Mouse (Mus musculus) hindbrain, embryonic 13.5 days (tissue): Measurements from ENCODE around the gene Rab5c. TPM values are rescaled to one million over a fixed set of nuclear protein-coding genes. Genes with fewer than 3 reads are reported as not detected.

Experiments used
- ATAC-seq: fragments of 200-750 bp; cut with Nextera tagmentation; 2 replicates; pipeline ENCODE4 v1.8.0; 2017; ENCODE audit warnings: moderate TSS enrichment; ENCODE audit not compliant: low FRiP score
- H3K27ac ChIP-seq: fragments of 300-500 bp; sonication (generic); 2 replicates; pipeline ENCODE4 v1.5.1; 2015; ENCODE audit warnings: inconsistent platforms, mild to moderate bottlenecking, moderate library complexity
- H3K27me3 ChIP-seq: fragments of 300-500 bp; sonication (generic); 2 replicates; pipeline ENCODE4 v1.6.1; 2015; ENCODE audit warnings: mild to moderate bottlenecking, inconsistent platforms
- H3K36me3 ChIP-seq: fragments of 300-500 bp; sonication (generic); 2 replicates; pipeline ENCODE4 v1.6.1; 2015; ENCODE audit warnings: mild to moderate bottlenecking, inconsistent platforms
- H3K4me1 ChIP-seq: fragments of 300-500 bp; sonication (generic); replicated peaks from 2 replicates; pipeline ENCODE4 v1.6.1; 2015; ENCODE audit warnings: inconsistent platforms
- H3K4me2 ChIP-seq: fragments of 300-500 bp; sonication (generic); 2 replicates; pipeline ENCODE4 v1.6.1; 2015; ENCODE audit warnings: inconsistent platforms, mild to moderate bottlenecking, moderate library complexity
- H3K4me3 ChIP-seq: fragments of 300-500 bp; sonication (generic); 2 replicates; pipeline ENCODE4 v1.5.1; 2015; ENCODE audit warnings: mild to moderate bottlenecking, inconsistent platforms
- H3K9ac ChIP-seq: fragments of 300-500 bp; sonication (generic); 2 replicates; pipeline ENCODE4 v1.6.1; 2015; ENCODE audit warnings: mild to moderate bottlenecking, inconsistent platforms
- H3K9me3 ChIP-seq: fragments of 300-500 bp; sonication (generic); 2 replicates; pipeline ENCODE4 v1.6.1; 2016; ENCODE audit warnings: inconsistent platforms
- WGBS: fragments of 180-500 bp; shearing (Covaris S2); methylation state at CpG from one replicate; pipeline ENCODE4 v1.1.7; 2015; 5-methylcytosine and 5-hydroxymethylcytosine counted together
- polyA plus RNA-seq: library from polyadenylated mRNA; unstranded; fragments of >200 nt; fragmentation: Nextera tagmentation; extraction: Ambion mirVana; gene quantifications from 2 replicates; pipeline ENCODE4 v1.2.1, GENCODE M21; 2015

Rab5c gene
- polyA plus RNA-seq, 1 experiment from 2014 or later = 28.2 TPM

GRCm38 (mm10) chr11:100730477-100731205 lies 7.4 kb downstream of the Rab5c start:
- 89% methylated on average over 6 of the region's 6 CpGs for WGBS
- no peak for ATAC-seq
- no peak overlapping the region for H3K4me2 ChIP-seq
- no peak overlapping the region for H3K4me3 ChIP-seq
- H3K36me3 ChIP-seq = peaks cover 32% of the 10 kb centered on the region
- H3K4me1 ChIP-seq = peaks cover 2% of the 10 kb centered on the region
- no peak overlapping the region for H3K9ac ChIP-seq
- H3K27me3 ChIP-seq = no peaks in the 10 kb centered on the region
- H3K27ac ChIP-seq = no peak overlapping the region
- no peaks in the 10 kb centered on the region for H3K9me3 ChIP-seq

- H3K4me2 ChIP-seq = no peak overlapping the region
- H3K9me3 ChIP-seq = no peaks in the 10 kb centered on the region
- H3K27ac ChIP-seq = no peak overlapping the region
- WGBS = 94% methylated on average over 4 of the region's 4 CpGs
- no peak for ATAC-seq
- H3K9ac ChIP-seq = no peak overlapping the region
- no peak overlapping the region for H3K4me3 ChIP-seq
- no peaks in the 10 kb centered on the region for H3K4me1 ChIP-seq
- H3K27me3 ChIP-seq = no peaks in the 10 kb centered on the region
- peaks cover 30% of the 10 kb centered on the region for H3K36me3 ChIP-seq
Measured at GRCm38 (mm10) chr11:100729976-100730375, 8.0 kb downstream of the Rab5c start.

- peaks cover 30% of the 10 kb centered on the region for H3K36me3 ChIP-seq
- no peak for ATAC-seq
- H3K27me3 ChIP-seq = no peaks in the 10 kb centered on the region
- H3K9ac ChIP-seq = no peak overlapping the region
- H3K27ac ChIP-seq = no peak overlapping the region
- no peak overlapping the region for H3K4me3 ChIP-seq
- no peaks in the 10 kb centered on the region for H3K4me1 ChIP-seq
- 87% methylated on average over 6 of the region's 6 CpGs for WGBS
- H3K4me2 ChIP-seq = no peak overlapping the region
- H3K9me3 ChIP-seq = no peaks in the 10 kb centered on the region
Measured at GRCm38 (mm10) chr11:100728601-100729000, 9.4 kb downstream of the Rab5c start.

GRCm38 (mm10) chr11:100727201-100727600 lies 10.8 kb downstream of the Rab5c start:
- no peak overlapping the region for H3K27ac ChIP-seq
- H3K36me3 ChIP-seq = peaks cover 19% of the 10 kb centered on the region
- H3K4me2 ChIP-seq = no peak overlapping the region
- H3K27me3 ChIP-seq = no peaks in the 10 kb centered on the region
- H3K9me3 ChIP-seq = no peaks in the 10 kb centered on the region
- no peak overlapping the region for H3K4me3 ChIP-seq
- H3K9ac ChIP-seq = no peak overlapping the region
- peaks cover 4% of the 10 kb centered on the region for H3K4me1 ChIP-seq
- ATAC-seq = no peak
- 99% methylated on average over 3 of the region's 3 CpGs for WGBS

GRCm38 (mm10) chr11:100724919-100725512 lies 13.0 kb downstream of the Rab5c start:
- H3K27ac ChIP-seq = 0 out of 2 replicates have a peak overlapping the region, but pooled peaks have one; percentile 1
- peaks cover 13% of the 10 kb centered on the region for H3K36me3 ChIP-seq
- H3K4me1 ChIP-seq = peaks cover 23% of the 10 kb centered on the region
- 61% methylated on average over 5 of the region's 5 CpGs for WGBS
- no peaks in the 10 kb centered on the region for H3K27me3 ChIP-seq
- no peak overlapping the region for H3K4me2 ChIP-seq
- no peak for ATAC-seq
- no peak overlapping the region for H3K4me3 ChIP-seq
- no peaks in the 10 kb centered on the region for H3K9me3 ChIP-seq
- H3K9ac ChIP-seq = no peak overlapping the region

- Histone ChIP-seq H3K4me3 (no peak overlapping the region), H3K27me3 (no peaks in the 10 kb centered on the region), H3K4me1 (peaks cover 28% of the 10 kb centered on the region), H3K27ac (peak overlapping the region; percentile 24; the same call in 1 of the 2 replicates), H3K9me3 (no peaks in the 10 kb centered on the region), H3K36me3 (peaks cover 24% of the 10 kb centered on the region), H3K4me2 (no peak overlapping the region), H3K9ac (no peak overlapping the region; the same call in 1 of the 2 replicates)
- WGBS = 57% methylated on average over 2 of the region's 2 CpGs
- no peak for ATAC-seq
Measured at GRCm38 (mm10) chr11:100722493-100723028, 15.5 kb downstream of the Rab5c start.

- ATAC-seq = no peak
- no peak overlapping the region for H3K4me3 ChIP-seq
- no peaks in the 10 kb centered on the region for H3K27me3 ChIP-seq
- H3K36me3 ChIP-seq = peaks cover 30% of the 10 kb centered on the region
- H3K9me3 ChIP-seq = no peaks in the 10 kb centered on the region
- 76% methylated on average over 8 of the region's 8 CpGs for WGBS
- peaks cover 28% of the 10 kb centered on the region for H3K4me1 ChIP-seq
- peak overlapping the region; percentile 24; the same call in 1 of the 2 replicates for H3K27ac ChIP-seq
- no peak overlapping the region for H3K4me2 ChIP-seq
- no peak overlapping the region for H3K9ac ChIP-seq
Measured at GRCm38 (mm10) chr11:100721776-100722492, 16.1 kb downstream of the Rab5c start.

- ATAC-seq = no peak
- Histone ChIP-seq H3K4me1 (peaks cover 28% of the 10 kb centered on the region), H3K27ac (peak overlapping the region; percentile 67; the same call in 1 of the 2 replicates), H3K4me3 (no peak overlapping the region), H3K27me3 (no peaks in the 10 kb centered on the region), H3K9me3 (no peaks in the 10 kb centered on the region), H3K4me2 (no peak overlapping the region), H3K9ac (no peak overlapping the region), H3K36me3 (peaks cover 36% of the 10 kb centered on the region)
- 75% methylated on average over 4 of the region's 4 CpGs for WGBS
Measured at GRCm38 (mm10) chr11:100721254-100721653, 16.8 kb downstream of the Rab5c start.

GRCm38 (mm10) chr11:100720345-100720744 lies 17.7 kb downstream of the Rab5c start:
- Histone ChIP-seq H3K9me3 (no peaks in the 10 kb centered on the region), H3K4me1 (peaks cover 28% of the 10 kb centered on the region), H3K27me3 (no peaks in the 10 kb centered on the region), H3K4me2 (no peak overlapping the region), H3K9ac (peak overlapping the region; percentile 19; the same call in 1 of the 2 replicates), H3K4me3 (no peak overlapping the region), H3K36me3 (peaks cover 45% of the 10 kb centered on the region), H3K27ac (peak overlapping the region; percentile 67)
- no peak for ATAC-seq
- 79% methylated on average over 5 of the region's 5 CpGs for WGBS

GRCm38 (mm10) chr11:100719893-100720292 lies 18.1 kb downstream of the Rab5c start:
- Histone ChIP-seq H3K36me3 (peaks cover 50% of the 10 kb centered on the region), H3K4me2 (no peak overlapping the region), H3K9ac (no peak overlapping the region), H3K9me3 (no peaks in the 10 kb centered on the region), H3K4me1 (peaks cover 30% of the 10 kb centered on the region), H3K27me3 (no peaks in the 10 kb centered on the region), H3K27ac (peak overlapping the region; percentile 67; the same call in 1 of the 2 replicates), H3K4me3 (no peak overlapping the region)
- no peak for ATAC-seq
- WGBS = 89% methylated on average over 11 of the region's 11 CpGs

GRCm38 (mm10) chr11:100719312-100719711 lies 18.7 kb downstream of the Rab5c start:
- H3K9ac ChIP-seq = no peak overlapping the region
- ATAC-seq = no peak
- 83% methylated on average over 3 of the region's 3 CpGs for WGBS
- H3K27ac ChIP-seq = peak overlapping the region; percentile 67; the same call in 1 of the 2 replicates
- peaks cover 51% of the 10 kb centered on the region for H3K36me3 ChIP-seq
- H3K4me2 ChIP-seq = no peak overlapping the region
- H3K27me3 ChIP-seq = no peaks in the 10 kb centered on the region
- H3K4me3 ChIP-seq = no peak overlapping the region
- H3K4me1 ChIP-seq = peaks cover 33% of the 10 kb centered on the region
- no peaks in the 10 kb centered on the region for H3K9me3 ChIP-seq

- Histone ChIP-seq H3K4me1 (peaks cover 38% of the 10 kb centered on the region), H3K9me3 (no peaks in the 10 kb centered on the region), H3K36me3 (peaks cover 51% of the 10 kb centered on the region), H3K4me2 (no peak overlapping the region), H3K27ac (no peak overlapping the region), H3K4me3 (no peak overlapping the region), H3K9ac (no peak overlapping the region), H3K27me3 (no peaks in the 10 kb centered on the region)
- WGBS = 84% methylated on average over 4 of the region's 4 CpGs
- no peak for ATAC-seq
Measured at GRCm38 (mm10) chr11:100718866-100719265, 19.1 kb downstream of the Rab5c start.
